Mouse (Mus musculus) hematopoietic multipotent progenitor cell, adult 10-12 weeks (in vitro differentiated cells): ENCODE results near the gene Mettl9. TPM values are rescaled to one million over a fixed set of nuclear protein-coding genes. Genes with fewer than 3 reads are reported as not detected.

Source experiments
- polyA plus RNA-seq: library from polyadenylated mRNA; stranded (reverse); fragments of >175 nt; gene quantifications from 2 replicates; pipeline ENCODE4 v1.2.3, GENCODE M21; 2012; ENCODE audit warnings: low replicate concordance

Gene Mettl9
- polyA plus RNA-seq: 15.9 and 16.6 TPM in 2 replicates

DNA sequence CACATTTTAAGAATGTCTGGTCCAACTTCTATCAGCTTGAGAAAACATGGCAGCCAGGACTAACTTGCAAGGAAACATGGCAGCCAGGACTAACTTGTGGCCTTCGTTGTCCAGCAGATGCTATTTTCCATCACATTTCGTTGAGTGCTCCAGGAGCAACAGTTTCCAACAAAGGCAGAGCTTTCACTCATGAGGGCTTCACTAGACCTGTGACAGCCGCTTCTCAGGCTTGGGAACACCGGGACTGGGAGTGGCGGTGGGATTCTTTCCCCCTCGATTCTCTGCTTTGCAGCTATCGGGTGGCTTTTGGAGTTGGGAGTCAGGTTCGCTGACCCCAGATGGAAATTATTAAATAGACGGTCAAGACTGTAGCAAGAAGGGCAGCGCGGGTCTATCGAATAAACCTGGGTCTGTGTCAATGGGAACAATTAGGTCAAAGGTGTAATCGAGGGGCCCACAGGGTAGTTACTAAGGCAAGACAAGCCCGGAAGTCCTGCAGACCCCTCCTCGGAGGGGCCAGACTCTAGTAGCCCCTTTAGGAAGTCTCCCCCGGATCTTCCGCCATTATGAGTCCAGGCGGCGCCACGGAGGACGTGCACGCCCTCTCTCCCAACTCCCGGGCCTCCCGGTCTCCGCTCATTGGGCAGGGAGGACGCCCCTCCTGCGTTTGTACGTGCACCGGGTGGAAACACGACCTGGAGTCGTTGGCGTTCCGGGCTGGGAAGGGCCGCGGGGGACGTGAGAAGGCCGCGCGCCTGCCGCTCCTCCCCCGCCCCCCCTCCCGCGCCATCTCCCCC is at the start of gene Mettl9:
Gene Mettl9, plus strand, starts transcription at position 590 of the 797 bp plus-strand sequence.

GRCm38 (mm10) chr7:121074281-121074680 is 40.0 kb downstream of the Mettl9 start, which contains the start of gene Igsf6:
Gene Igsf6 (minus strand): TSS chr7:121074572.

DNA sequence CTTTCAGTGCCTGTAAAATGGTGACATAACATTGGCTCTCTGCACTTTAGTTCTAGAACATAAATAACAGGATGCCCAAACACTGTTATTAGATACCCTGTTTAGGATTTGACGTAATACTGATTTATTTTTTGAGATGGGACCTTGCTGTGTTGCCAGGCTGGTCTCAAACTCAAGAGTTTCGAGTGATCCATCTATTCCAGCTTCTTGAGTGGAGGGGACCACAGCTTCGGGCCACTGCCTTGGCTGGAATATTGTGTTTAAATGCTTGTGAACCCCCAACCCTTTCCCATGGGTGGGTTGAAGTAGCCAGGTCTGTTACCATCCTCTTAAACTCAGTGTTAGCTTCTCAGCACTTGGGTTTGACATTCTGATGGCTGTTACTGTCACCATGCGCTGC is 47.1 kb downstream of the Mettl9 start, which contains the start of gene Otoa:
Gene Otoa, plus strand, starts transcription at position 301 of the 400 bp plus-strand sequence.

Other genes with a start within 250 kb of the Mettl9 start
- gene Gm5737, start 222.1 kb upstream of the Mettl9 start, polyA plus RNA-seq: not detected in 2 replicates
- gene Eef2k, start 191.6 kb upstream of the Mettl9 start, polyA plus RNA-seq: 22.8 and 26.3 TPM in 2 replicates
- 13.7 and 14.3 TPM in 2 replicates for gene Polr3e, start 116.7 kb upstream of the Mettl9 start, polyA plus RNA-seq
- 10.7 and 33.2 TPM in 2 replicates for gene Cdr2, start 52.1 kb upstream of the Mettl9 start, polyA plus RNA-seq
- gene Mfsd13b, start 51.9 kb upstream of the Mettl9 start, polyA plus RNA-seq: 0.07 TPM in 1 of 2 replicates, not detected in the other
- gene Igsf6, start 40.1 kb downstream of the Mettl9 start, polyA plus RNA-seq: 4.8 and 7.1 TPM in 2 replicates
- 0.03 TPM in 1 of 2 replicates, not detected in the other for gene Otoa, start 47.2 kb downstream of the Mettl9 start, polyA plus RNA-seq